Comparison of ENCODE assay signal across 22 mouse cellular contexts in genomic region chr4:115093331-115093864, GRCm38 (mm10). TPM values are rescaled to one million over a fixed set of nuclear protein-coding genes. Genes with fewer than 3 reads are reported as not detected.
DNase-seq lines count a peak whose midpoint lies in the region; ATAC-seq and TF ChIP-seq lines count a peak whose summit lies in the region.
"Had no signal": no experiment of that assay in that cellular context is flagged by ENCODE, and none has a peak within 500 bp of the region (broad histone marks: within the 10 kb centered on the region; RNA-seq: fewer than 3 reads in every experiment).

No protein-coding gene starts in this region.

- H3K9me3 ChIP-seq in kidney, embryonic 15.5 days (replicated peaks): no peaks in the 10 kb centered on the region
- H3K9me3 ChIP-seq in liver, embryonic 13.5 days (replicated peaks): no peaks in the 10 kb centered on the region
- no peaks in the 10 kb centered on the region for H3K9me3 ChIP-seq in forebrain, embryonic 10.5 days
- H3K9me3 ChIP-seq: embryonic facial prominence, embryonic 12.5 days; heart, embryonic 15.5 days; hindbrain, embryonic 12.5 days; limb, embryonic 12.5 days; lung, embryonic 15.5 days; midbrain, embryonic 13.5 days had no signal

- peaks cover 39% of the 10 kb centered on the region for H3K27me3 ChIP-seq in kidney, embryonic 15.5 days
- peaks cover 4% of the 10 kb centered on the region; the same call in 1 of the 2 replicates for H3K27me3 ChIP-seq in liver, embryonic 13.5 days
- peaks cover 86% of the 10 kb centered on the region for H3K27me3 ChIP-seq in forebrain, embryonic 10.5 days (ENCODE audit: poor library complexity, severe bottlenecking)

- DNase-seq in heart, adult 11 months: peak; percentile 69
- no peak for DNase-seq in heart, postnatal 10 days
- no peak for DNase-seq in liver, embryonic 13.5 days
- DNase-seq in layer of hippocampus, postnatal 25 days (ENCODE audit: extremely low spot score in 1 of 2, low spot score in 1 of 2): no peak
- DNase-seq in forebrain, embryonic 10.5 days (ENCODE audit: extremely low spot score, low spot score): no peak
- DNase-seq: adrenal gland, postnatal 10 days; cerebellum, adult 18-20 months; cerebellum, postnatal 36 days; gastrocnemius, postnatal 25 days; thymus, postnatal 36 days had no signal

- H3K9ac ChIP-seq in kidney, embryonic 15.5 days: no peak overlapping the region
- peak overlapping the region; percentile 76 for H3K9ac ChIP-seq in liver, embryonic 13.5 days
- H3K9ac ChIP-seq: embryonic facial prominence, embryonic 12.5 days; heart, embryonic 15.5 days; hindbrain, embryonic 12.5 days; limb, embryonic 12.5 days; lung, embryonic 15.5 days; midbrain, embryonic 13.5 days had no signal

- no peak for ATAC-seq in kidney, embryonic 15.5 days (replicated peaks; ENCODE audit: low FRiP score)
- ATAC-seq in liver, embryonic 13.5 days (ENCODE audit: low read depth): no peak
- ATAC-seq: inflammation-experienced regulatory T-cells, adult 6 months; midbrain, embryonic 13.5 days had no signal

- H3K4me1 ChIP-seq in bone marrow, adult 2 months (ENCODE audit: control insufficient read depth, insufficient read depth, low read length): no peaks in the 10 kb centered on the region; the same call in none of the 2 replicates
- H3K4me1 ChIP-seq in kidney, embryonic 15.5 days: peaks cover 37% of the 10 kb centered on the region
- H3K4me1 ChIP-seq in liver, embryonic 13.5 days (replicated peaks): peaks cover 96% of the 10 kb centered on the region
- H3K4me1 ChIP-seq in forebrain, embryonic 10.5 days: peaks cover 26% of the 10 kb centered on the region

- 77% methylated on average over 4 of the region's 4 CpGs for WGBS in bone marrow, adult 2 months
- 65% methylated on average over 4 of the region's 4 CpGs for WGBS in kidney, embryonic 15.5 days
- WGBS in liver, embryonic 13.5 days (ENCODE audit: insufficient replicate concordance): 68% methylated on average over 4 of the region's 4 CpGs
- WGBS in forebrain, embryonic 10.5 days: 91% methylated on average over 4 of the region's 4 CpGs

- H3K36me3 ChIP-seq in kidney, embryonic 15.5 days: no peaks in the 10 kb centered on the region
- H3K36me3 ChIP-seq in liver, embryonic 13.5 days: no peaks in the 10 kb centered on the region
- H3K36me3 ChIP-seq in forebrain, embryonic 10.5 days (replicated peaks): no peaks in the 10 kb centered on the region
- H3K36me3 ChIP-seq: embryonic facial prominence, embryonic 12.5 days; heart, embryonic 15.5 days; hindbrain, embryonic 12.5 days; limb, embryonic 12.5 days; lung, embryonic 15.5 days; midbrain, embryonic 13.5 days had no signal

- intact Hi-C loops in heart, postnatal 10 days (cut with DNase I): no loop called here

- no peak overlapping the region for H3K4me2 ChIP-seq in kidney, embryonic 15.5 days
- H3K4me2 ChIP-seq in liver, embryonic 13.5 days: peak overlapping the region; percentile 86
- H3K4me2 ChIP-seq: embryonic facial prominence, embryonic 12.5 days; heart, embryonic 15.5 days; hindbrain, embryonic 12.5 days; limb, embryonic 12.5 days; lung, embryonic 15.5 days; midbrain, embryonic 13.5 days had no signal

- no peak overlapping the region for H3K4me3 ChIP-seq in bone marrow, adult 2 months (replicated peaks; ENCODE audit: control insufficient read depth, low read depth, low read length)
- no peak overlapping the region for H3K4me3 ChIP-seq in kidney, embryonic 15.5 days (replicated peaks)
- H3K4me3 ChIP-seq in liver, embryonic 13.5 days (replicated peaks): peak overlapping the region; percentile 32
- no peak overlapping the region for H3K4me3 ChIP-seq in forebrain, embryonic 10.5 days
- H3K4me3 ChIP-seq: embryonic facial prominence, embryonic 12.5 days; heart, embryonic 15.5 days; hindbrain, embryonic 12.5 days; limb, embryonic 12.5 days; lung, embryonic 15.5 days; midbrain, embryonic 13.5 days had no signal

- H3K27ac ChIP-seq in bone marrow, adult 2 months (ENCODE audit: control insufficient read depth, insufficient read depth, low read depth, low read length, poor library complexity): peak overlapping the region; percentile 42; the same call in 1 of the 2 replicates
- H3K27ac ChIP-seq in kidney, embryonic 15.5 days: peak overlapping the region; percentile 60
- peak overlapping the region; percentile 98 for H3K27ac ChIP-seq in liver, embryonic 13.5 days
- no peak overlapping the region for H3K27ac ChIP-seq in forebrain, embryonic 10.5 days
- H3K27ac ChIP-seq: embryonic facial prominence, embryonic 12.5 days; heart, embryonic 15.5 days; hindbrain, embryonic 12.5 days; limb, embryonic 12.5 days; lung, embryonic 15.5 days; midbrain, embryonic 13.5 days had no signal

- no peak for TF ChIP-seq CTCF in bone marrow, adult 2 months (IDR thresholded peaks at IDR 0.05; ENCODE audit: control insufficient read depth, insufficient read depth, low read length)

- TF ChIP-seq POLR2A in bone marrow, adult 2 months (IDR thresholded peaks at IDR 0.05; ENCODE audit: borderline replicate concordance, control insufficient read depth, low read depth, low read length): no peak

RNA-seq across cellular contexts. Expression of gene Pdzk1ip1, which starts 4.9 kb away (rescaled TPM):
- 1 to 10 TPM in 1 of 2 experiments, under 1 TPM in 1; 0.74 to 1.5 TPM for total RNA-seq in heart, postnatal 10 days (2021)
- polyA plus RNA-seq in bone marrow, adult 2 months (2011; ENCODE audit: insufficient read depth, insufficient read length, low replicate concordance, missing spikeins): 212 and 213 TPM in 2 replicates
- polyA plus RNA-seq in kidney, embryonic 15.5 days (2015; fragmentation: Nextera tagmentation; extraction: Ambion mirVana): 161 and 191 TPM in 2 replicates
- 21.2 and 23.7 TPM in 2 replicates for polyA plus RNA-seq in liver, embryonic 13.5 days (2015; fragmentation: Nextera tagmentation; extraction: Ambion mirVana)
- under 1 TPM in 1 of 2 experiments, not detected in 1; 0.71 TPM for total RNA-seq in layer of hippocampus, postnatal 25 days (2021)
- 7.4 and 12.6 TPM in 2 replicates for polyA plus RNA-seq in forebrain, embryonic 10.5 days (2016; fragmentation: Nextera tagmentation; extraction: Ambion mirVana)
- total RNA-seq: gastrocnemius, postnatal 25 days had no signal

RNA-seq across cellular contexts. Expression of gene Tal1, which starts 37.2 kb away (rescaled TPM):
- 1 to 10 TPM; 7.2 to 7.3 TPM for total RNA-seq in heart, postnatal 10 days (2021)
- polyA plus RNA-seq in bone marrow, adult 2 months (2011; ENCODE audit: insufficient read depth, insufficient read length, low replicate concordance, missing spikeins): 67.9 and 68.4 TPM in 2 replicates
- polyA plus RNA-seq in kidney, embryonic 15.5 days (2015; fragmentation: Nextera tagmentation; extraction: Ambion mirVana): 1.1 and 1.4 TPM in 2 replicates
- 29.3 and 31.5 TPM in 2 replicates for polyA plus RNA-seq in liver, embryonic 13.5 days (2015; fragmentation: Nextera tagmentation; extraction: Ambion mirVana)
- 1 to 10 TPM; 1.1 to 1.5 TPM for total RNA-seq in layer of hippocampus, postnatal 25 days (2021)
- polyA plus RNA-seq in forebrain, embryonic 10.5 days (2016; fragmentation: Nextera tagmentation; extraction: Ambion mirVana): 1.5 and 2.2 TPM in 2 replicates
- polyA plus RNA-seq: inflammation-experienced regulatory T-cells, adult 6 months had no signal

RNA-seq across cellular contexts. Expression of gene Cyp4x1, which starts 40.7 kb away (rescaled TPM):
- not detected for total RNA-seq in heart, postnatal 10 days (2021)
- 0.38 and 2.0 TPM in 2 replicates for polyA plus RNA-seq in bone marrow, adult 2 months (2011; ENCODE audit: insufficient read depth, insufficient read length, low replicate concordance, missing spikeins)
- 0.57 and 0.86 TPM in 2 replicates for polyA plus RNA-seq in kidney, embryonic 15.5 days (2015; fragmentation: Nextera tagmentation; extraction: Ambion mirVana)
- 0.05 and 0.06 TPM in 2 replicates for polyA plus RNA-seq in liver, embryonic 13.5 days (2015; fragmentation: Nextera tagmentation; extraction: Ambion mirVana)
- 1 to 10 TPM; 7.3 to 7.8 TPM for total RNA-seq in layer of hippocampus, postnatal 25 days (2021)
- polyA plus RNA-seq in forebrain, embryonic 10.5 days (2016; fragmentation: Nextera tagmentation; extraction: Ambion mirVana): 0.07 and 0.12 TPM in 2 replicates
- total RNA-seq: gastrocnemius, postnatal 25 days; megakaryocyte progenitor cell, adult 5-6 weeks; neutrophil, adult 5-6 weeks had no signal
- polyA plus RNA-seq: heart, embryonic 15.5 days; limb, embryonic 12.5 days; testis, adult 2 months had no signal
